Mouse (Mus musculus) CH12.LX (cell line): ENCODE data around the gene Actl6a. TPM values are rescaled to one million over a fixed set of nuclear protein-coding genes. Genes with fewer than 3 reads are reported as not detected.

Experiments
- DNase-seq: peaks from one replicate; pipeline ENCODE4 v3.0.0-alpha.2; 2013; ENCODE audit errors: extremely low read depth
- H3K27ac ChIP-seq: 2 replicates; pipeline ENCODE4 v1.5.1; 2012; ENCODE audit warnings: low read depth, mild to moderate bottlenecking, control low read depth, moderate library complexity; ENCODE audit not compliant: insufficient read depth
- H3K27me3 ChIP-seq: replicated peaks from 2 replicates; pipeline ENCODE3; 2012; ENCODE audit warnings: inconsistent platforms
- H3K36me3 ChIP-seq, 2 experiments: replicated peaks in 1 of 2; 2 replicates each; pipeline versions ENCODE3 to v1.6.1; 2012; ENCODE audit warnings: inconsistent platforms in 1 of 2, low read length in 1 of 2, mild to moderate bottlenecking in 1 of 2, mixed read lengths in 1 of 2, moderate library complexity in 1 of 2; ENCODE audit not compliant: control insufficient read depth in 1 of 2, insufficient read depth in 1 of 2
- H3K4me1 ChIP-seq, 2 experiments: 2 replicates each; pipeline ENCODE4 v1.6.1; 2012; ENCODE audit warnings: inconsistent platforms in 1 of 2, moderate library complexity in 1 of 2; ENCODE audit not compliant: insufficient read depth in 2 of 2, control insufficient read depth in 1 of 2
- H3K4me2 ChIP-seq: 2 replicates; pipeline ENCODE4 v1.6.1; 2012; ENCODE audit warnings: low read depth, mild to moderate bottlenecking, control low read depth; ENCODE audit not compliant: poor library complexity, insufficient read depth, severe bottlenecking
- H3K4me3 ChIP-seq, 3 experiments: fragments of 150-350 bp in 1 of 3; sonication (generic) in 1 of 3; replicated peaks in 1 of 3; 2 replicates each; pipeline versions ENCODE3 to v1.5.1; 2011 to 2012; ENCODE audit warnings: low read depth in 2 of 3, low read length in 2 of 3, mild to moderate bottlenecking in 2 of 3, moderate library complexity in 2 of 3, control low read depth in 1 of 3, improper control_type of control experiment in 1 of 3, inconsistent platforms in 1 of 3, mixed read lengths in 1 of 3; ENCODE audit not compliant: poor library complexity in 1 of 3
- H3K79me2 ChIP-seq: replicated peaks from 2 replicates; pipeline ENCODE4 v1.6.1; 2012; ENCODE audit warnings: mild to moderate bottlenecking, moderate library complexity; ENCODE audit not compliant: control insufficient read depth, poor library complexity, insufficient read depth, severe bottlenecking; ENCODE audit errors: extremely low read depth
- H3K9ac ChIP-seq: 2 replicates; pipeline ENCODE4 v1.6.1; 2012; ENCODE audit warnings: low read depth, mild to moderate bottlenecking, control low read depth, moderate library complexity; ENCODE audit not compliant: insufficient read depth
- H3K9me3 ChIP-seq: replicated peaks from 2 replicates; pipeline ENCODE3; 2012; ENCODE audit warnings: low read length, inconsistent platforms, mixed read lengths
- BHLHE40 ChIP-seq: IDR thresholded peaks from 2 replicates; pipeline ENCODE4 v1.6.1; 2011; ENCODE audit warnings: mild to moderate bottlenecking, low read depth, low read length, improper control_type of control experiment
- CHD2 ChIP-seq: IDR thresholded peaks from 2 replicates; pipeline ENCODE4 v1.6.1; 2011; ENCODE audit warnings: low read length, improper control_type of control experiment
- CTCF ChIP-seq, 2 experiments: IDR thresholded peaks in 1 of 2; conservative IDR thresholded peaks in 1 of 2; 2 replicates each; pipeline ENCODE4 v1.5.1; 2011 to 2012; ENCODE audit warnings: low read depth in 2 of 2, low read length in 2 of 2, improper control_type of control experiment in 1 of 2, inconsistent platforms in 1 of 2, mild to moderate bottlenecking in 1 of 2, moderate library complexity in 1 of 2
- E2F4 ChIP-seq: IDR thresholded peaks from 2 replicates; pipeline ENCODE4 v1.6.1; 2011; ENCODE audit warnings: low read depth, low read length, improper control_type of control experiment; ENCODE audit not compliant: insufficient replicate concordance
- ELF1 ChIP-seq: IDR thresholded peaks from 2 replicates; pipeline ENCODE4 v1.6.1; 2014; ENCODE audit warnings: low read depth, mild to moderate bottlenecking, inconsistent platforms, low read length, improper control_type of control experiment
- EP300 ChIP-seq: IDR thresholded peaks from 2 replicates; pipeline ENCODE4 v1.6.1; 2011; ENCODE audit warnings: low read length, improper control_type of control experiment
- ETS1 ChIP-seq: conservative IDR thresholded peaks from 2 replicates; pipeline ENCODE4 v1.6.1; 2012; ENCODE audit warnings: low read depth, mild to moderate bottlenecking, inconsistent platforms, low read length, improper control_type of control experiment, moderate library complexity
- GABPA ChIP-seq: IDR thresholded peaks from 2 replicates; pipeline ENCODE4 v1.6.1; 2012; ENCODE audit warnings: low read depth, low read length, improper control_type of control experiment, inconsistent platforms; ENCODE audit not compliant: insufficient replicate concordance
- HCFC1 ChIP-seq: IDR thresholded peaks from 2 replicates; pipeline ENCODE4 v1.6.1; 2012; ENCODE audit warnings: low read depth, mild to moderate bottlenecking, inconsistent platforms, low read length, improper control_type of control experiment
- JUN ChIP-seq: IDR thresholded peaks from 2 replicates; pipeline ENCODE4 v1.6.1; 2011; ENCODE audit warnings: low read depth, mild to moderate bottlenecking, low read length, improper control_type of control experiment, moderate library complexity; ENCODE audit not compliant: insufficient read depth
- JUND ChIP-seq: conservative IDR thresholded peaks from 2 replicates; pipeline ENCODE4 v1.6.1; 2011; ENCODE audit warnings: low read depth, low read length, improper control_type of control experiment
- KAT2A ChIP-seq: IDR thresholded peaks from 2 replicates; pipeline ENCODE4 v1.6.1; 2012; ENCODE audit warnings: low read length, improper control_type of control experiment, inconsistent platforms; ENCODE audit not compliant: insufficient replicate concordance
- MAZ ChIP-seq: IDR thresholded peaks from 2 replicates; pipeline ENCODE4 v1.6.1; 2012; ENCODE audit warnings: low read depth, mild to moderate bottlenecking, inconsistent platforms, low read length, improper control_type of control experiment, moderate library complexity
- MXI1 ChIP-seq: IDR thresholded peaks from 2 replicates; pipeline ENCODE4 v1.6.1; 2011; ENCODE audit warnings: mild to moderate bottlenecking, low read depth, low read length, improper control_type of control experiment
- MYC ChIP-seq: IDR thresholded peaks from 2 replicates; pipeline ENCODE4 v1.6.1; 2011; ENCODE audit warnings: low read depth, mild to moderate bottlenecking, improper control_type of control experiment, low read length
- NELFE ChIP-seq: IDR thresholded peaks from 2 replicates; pipeline ENCODE4 v1.6.1; 2011; ENCODE audit warnings: low read depth, low read length, improper control_type of control experiment
- NRF1 ChIP-seq: IDR thresholded peaks from 2 replicates; pipeline ENCODE4 v1.6.1; 2014; ENCODE audit warnings: low read depth, mild to moderate bottlenecking, inconsistent platforms, low read length, improper control_type of control experiment, moderate library complexity
- PAX5 ChIP-seq: IDR thresholded peaks from 2 replicates; pipeline ENCODE4 v1.6.1; 2012; ENCODE audit warnings: low read length, inconsistent platforms, mixed read lengths
- POLR2AphosphoS2 ChIP-seq: IDR thresholded peaks from 2 replicates; pipeline ENCODE4 v1.6.1; 2011; ENCODE audit warnings: low read depth, low read length, improper control_type of control experiment
- USF1 ChIP-seq: IDR thresholded peaks from 2 replicates; pipeline ENCODE4 v1.6.1; 2014; ENCODE audit warnings: low read depth, mild to moderate bottlenecking, inconsistent platforms, low read length, improper control_type of control experiment
- ZKSCAN1 ChIP-seq: IDR thresholded peaks from 2 replicates; pipeline ENCODE4 v1.6.1; 2012; ENCODE audit warnings: low read depth, inconsistent platforms, low read length, improper control_type of control experiment, borderline replicate concordance
- ZMIZ1 ChIP-seq: IDR thresholded peaks from 2 replicates; pipeline ENCODE4 v1.6.1; 2012; ENCODE audit warnings: low read depth, mild to moderate bottlenecking, inconsistent platforms, low read length, improper control_type of control experiment
- ZNF384 ChIP-seq: IDR thresholded peaks from 2 replicates; pipeline ENCODE4 v1.6.1; 2012; ENCODE audit warnings: low read depth, low read length, improper control_type of control experiment, inconsistent platforms
- dilution Hi-C: fragments of 300-500 bp; cut with MboI; formaldehyde crosslinking; loops from 2 replicates; pipeline ENCODE4 v1.14.3; 2020; ENCODE audit warnings: low sequenced_read_pairs; ENCODE audit not compliant: extremely low pct_unique_long_range_greater_than_20kb, extremely low pct_ligation_motif_present
- in situ Hi-C: fragments of 300-500 bp; cut with MboI; formaldehyde crosslinking; loops from 3 replicates; pipeline ENCODE4 v1.14.3; 2019; ENCODE audit warnings: low sequenced_read_pairs, low pct_ligation_motif_present, low pct_unique_long_range_greater_than_20kb, mixed read lengths
- polyA plus RNA-seq: library from polyadenylated mRNA; unstranded; fragments of >175 nt; gene quantifications from 2 replicates; pipeline ENCODE4 v1.2.1, GENCODE M21; 2012; ENCODE audit warnings: low read depth; ENCODE audit not compliant: insufficient read length
- total RNA-seq, 2 experiments: library from RNA; depleted of rRNA; stranded (reverse); fragments of 300-350 nt in 1 of 2; fragments of >200 nt in 1 of 2; gene quantifications; 2 replicates each; pipeline ENCODE4 v1.2.3; 2012 to 2014

Gene Actl6a
- total and polyA plus RNA-seq, 3 experiments = 80.7 to 132 (median 89.1) TPM

- Histone ChIP-seq H3K27me3 (no peaks in the 10 kb centered on the region), H3K79me2 (no peaks in the 10 kb centered on the region), H3K27ac (no peak overlapping the region), H3K4me1 (peaks cover 3% of the 10 kb centered on the region in 2 experiments; a peak in 2 of 4 replicates), H3K4me3 (no peak overlapping the region), H3K9me3 (no peaks in the 10 kb centered on the region)
- in situ Hi-C loops = loop anchor here (25.0 kb wide), 1 partner anchor 346 kb away; no protein-coding TSS in a partner anchor
- dilution Hi-C loops = no loop called here
- no peak for TF ChIP-seq MYC
- TF ChIP-seq USF1 = no peak
- TF ChIP-seq GABPA = no peak
- TF ChIP-seq ZKSCAN1 = no peak
- TF ChIP-seq POLR2AphosphoS2 = no peak
- TF ChIP-seq BHLHE40 = no peak
- no peak for TF ChIP-seq ZMIZ1
- TF ChIP-seq MAZ = no peak
- no peak for TF ChIP-seq ELF1
- TF ChIP-seq, all 38 proteins: peak for 0
- Histone ChIP-seq H3K4me2 (no peak overlapping the region), H3K36me3 (no peaks in the 10 kb centered on the region), H3K9ac (no peak overlapping the region)
- DNase-seq = no peak
Measured at GRCm38 (mm10) chr3:32682910-32683531, 23.1 kb upstream of the Actl6a start.

GRCm38 (mm10) chr3:32684631-32685030, 21.5 kb upstream of the Actl6a start:
- H3K9me3 ChIP-seq = no peaks in the 10 kb centered on the region
- no peaks in the 10 kb centered on the region for H3K27me3 ChIP-seq
- DNase-seq = no peak
- no peak overlapping the region for H3K27ac ChIP-seq
- in situ Hi-C loops (loop anchor here (25.0 kb wide), 1 partner anchor 347 kb away; no protein-coding TSS in a partner anchor), dilution Hi-C loops (no loop called here)
- H3K36me3 ChIP-seq = no peaks in the 10 kb centered on the region
- H3K4me2 ChIP-seq = no peak overlapping the region
- TF ChIP-seq NRF1 (no peak), KAT2A (no peak), GABPA (no peak), ELF1 (no peak), MAZ (no peak), CHD2 (no peak), MXI1 (no peak), BHLHE40 (no peak), POLR2AphosphoS2 (no peak), CTCF (conservative IDR thresholded peaks at IDR 0.05 in 1 of 2, IDR thresholded peaks at IDR 0.05 in 1 of 2; ENCODE audit: low read depth in 2 of 2, low read length in 2 of 2) (no peak), JUND (no peak), EP300 (no peak), ZNF384 (no peak), PAX5 (no peak), HCFC1 (no peak), ZMIZ1 (no peak), ETS1 (no peak), NELFE (no peak), JUN (no peak), E2F4 (no peak)
- H3K4me1 ChIP-seq = peaks cover 3% of the 10 kb centered on the region in 2 experiments; a peak in 2 of 4 replicates
- H3K79me2 ChIP-seq = no peaks in the 10 kb centered on the region
- no peak overlapping the region for H3K9ac ChIP-seq
- no peak overlapping the region for H3K4me3 ChIP-seq
